Mouse (Mus musculus) MN1 (cell line): ENCODE data around the gene AI661453.

Experiments used
- DNase-seq: peaks from one replicate; pipeline ENCODE4 v3.0.0-alpha.2; 2016; ENCODE audit warnings: low spot score

AI661453 gene

GRCm38 (mm10) chr17:47440359-47440890 lies 4.0 kb downstream of the AI661453 start:
- peak; percentile 34 for DNase-seq

GRCm38 (mm10) chr17:47441296-47442051 lies 5.1 kb downstream of the AI661453 start:
- DNase-seq, result peak; percentile 63

- DNase-seq, result peak; percentile 16
Measured at GRCm38 (mm10) chr17:47442271-47442670, 5.9 kb downstream of the AI661453 start.

- DNase-seq, result no peak
Measured at GRCm38 (mm10) chr17:47444113-47444512, 7.7 kb downstream of the AI661453 start.

- DNase-seq, result no peak
Measured at GRCm38 (mm10) chr17:47445518-47445917, 9.1 kb downstream of the AI661453 start.

- DNase-seq, result no peak
Measured at GRCm38 (mm10) chr17:47446025-47446424, 9.6 kb downstream of the AI661453 start.

- no peak for DNase-seq
Measured at GRCm38 (mm10) chr17:47446561-47446960, 10.1 kb downstream of the AI661453 start.

GRCm38 (mm10) chr17:47448523-47449372 lies 12.3 kb downstream of the AI661453 start:
- DNase-seq, result no peak

GRCm38 (mm10) chr17:47449432-47449831 lies 13.0 kb downstream of the AI661453 start:
- no peak for DNase-seq

- DNase-seq, result no peak
Measured at GRCm38 (mm10) chr17:47450239-47450638, 13.8 kb downstream of the AI661453 start.

- DNase-seq, result peak; percentile 50
Measured at GRCm38 (mm10) chr17:47450880-47451565, 14.6 kb downstream of the AI661453 start.

- no peak for DNase-seq
Measured at GRCm38 (mm10) chr17:47452886-47453285, 16.5 kb downstream of the AI661453 start.

GRCm38 (mm10) chr17:47454675-47455074 lies 18.3 kb downstream of the AI661453 start:
- DNase-seq, result no peak

GRCm38 (mm10) chr17:47458310-47458709 lies 21.9 kb downstream of the AI661453 start:
- no peak for DNase-seq

GRCm38 (mm10) chr17:47458936-47459335 lies 22.5 kb downstream of the AI661453 start:
- no peak for DNase-seq

GRCm38 (mm10) chr17:47459341-47459919 lies 23.0 kb downstream of the AI661453 start:
- no peak for DNase-seq

GRCm38 (mm10) chr17:47461688-47462087 lies 25.3 kb downstream of the AI661453 start:
- DNase-seq, result no peak

GRCm38 (mm10) chr17:47462209-47462608 lies 25.8 kb downstream of the AI661453 start:
- DNase-seq, result no peak

GRCm38 (mm10) chr17:47462728-47463388 lies 26.4 kb downstream of the AI661453 start:
- no peak for DNase-seq

GRCm38 (mm10) chr17:47464248-47464965 lies 28.0 kb downstream of the AI661453 start:
- no peak for DNase-seq

GRCm38 (mm10) chr17:47465016-47465415 lies 28.6 kb downstream of the AI661453 start:
- no peak for DNase-seq
